Mouse (Mus musculus) embryonic fibroblast, embryonic 13.5 days (primary cell): ENCODE results near the gene Ccdc92.

Source experiments
- CTCF ChIP-seq: IDR thresholded peaks from 2 replicates; pipeline ENCODE4 v1.5.1; 2011; ENCODE audit warnings: mild to moderate bottlenecking, control low read depth, low read length, moderate library complexity, borderline replicate concordance; ENCODE audit not compliant: insufficient read depth
- POLR2A ChIP-seq: IDR thresholded peaks from 2 replicates; pipeline ENCODE4 v1.6.1; 2011; ENCODE audit warnings: low read depth, mild to moderate bottlenecking, control low read depth, low read length, moderate library complexity

- no peak for TF ChIP-seq CTCF
- TF ChIP-seq POLR2A: no peak
These were observed 882 bp upstream of the Ccdc92 start for GRCm38 (mm10) chr5:124862871-124863741.
